Mouse (Mus musculus) erythroid progenitor cell, adult 5-6 weeks (primary cell): Measurements from ENCODE around the gene Acsl3. TPM values are rescaled to one million over a fixed set of nuclear protein-coding genes. Genes with fewer than 3 reads are reported as not detected.

Experiments
- ATAC-seq: replicated peaks from 2 replicates; pipeline ENCODE4 v1.8.0; 2016; ENCODE audit warnings: moderate number of reproducible peaks, mild to moderate bottlenecking, moderate TSS enrichment, inconsistent platforms; ENCODE audit not compliant: poor library complexity, low FRiP score, severe bottlenecking
- total RNA-seq, 2 experiments: library from RNA; stranded (forward) in 1 of 2; stranded (reverse) in 1 of 2; fragments of 150-400 nt in 1 of 2; fragments of 186-747, 209-891 nt in 1 of 2; gene quantifications; 2 replicates each; pipeline versions ENCODE4 v1.2.3 to v1.2.4; 2015 to 2017; ENCODE audit warnings: low replicate concordance in 2 of 2

The Acsl3 gene
- total RNA-seq (2015; ENCODE audit: low replicate concordance) (2.9 and 4.0 TPM in 2 replicates), total RNA-seq (2017; ENCODE audit: low replicate concordance) (5.6 and 13.5 TPM in 2 replicates)

DNA sequence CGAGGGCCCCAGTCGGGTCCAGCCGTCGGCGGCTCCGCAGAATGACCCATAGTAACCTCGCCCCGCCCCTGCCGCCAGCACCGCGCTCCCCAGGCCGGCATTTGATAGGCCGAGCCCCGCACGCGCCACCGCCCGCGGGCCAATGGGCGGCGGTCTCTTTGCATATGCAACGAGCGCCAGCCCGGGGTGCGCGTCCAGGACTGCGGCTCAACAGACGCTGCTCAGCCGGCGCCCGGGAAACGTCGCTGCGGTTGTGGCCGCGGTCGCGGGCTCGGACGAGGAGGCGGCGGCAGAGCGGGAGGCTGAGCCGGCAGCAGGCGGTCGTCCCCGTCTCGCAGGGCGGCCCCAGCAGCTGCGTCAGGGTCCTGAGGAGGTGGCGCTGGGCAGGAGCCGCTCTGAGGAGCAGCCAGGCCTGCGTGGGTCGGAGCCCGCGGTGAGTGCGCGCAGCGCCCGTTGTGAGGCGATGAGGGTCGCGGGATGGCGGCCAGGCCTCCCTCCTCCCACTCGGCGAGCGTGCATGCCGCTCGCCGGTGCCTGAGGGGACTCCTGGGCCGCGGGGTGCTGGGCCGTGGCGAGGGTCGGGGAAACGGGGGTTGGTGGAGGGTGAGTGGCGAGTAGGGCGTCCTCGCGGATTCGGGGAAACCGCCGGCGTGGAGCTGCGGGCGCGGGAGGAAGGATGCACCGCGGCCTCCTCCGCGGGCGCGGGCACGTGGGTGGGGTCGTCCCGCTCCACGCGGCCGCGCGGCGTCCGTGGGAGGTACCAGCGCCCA is at the start of gene Acsl3, which contains the start of gene Utp14b:
TSS of gene Acsl3 (plus strand) at position 155 of the 770 bp plus-strand sequence.
TSS of gene Utp14b (plus strand) at position 368 of the 770 bp plus-strand sequence.
- peak; percentile 100 for ATAC-seq

DNA sequence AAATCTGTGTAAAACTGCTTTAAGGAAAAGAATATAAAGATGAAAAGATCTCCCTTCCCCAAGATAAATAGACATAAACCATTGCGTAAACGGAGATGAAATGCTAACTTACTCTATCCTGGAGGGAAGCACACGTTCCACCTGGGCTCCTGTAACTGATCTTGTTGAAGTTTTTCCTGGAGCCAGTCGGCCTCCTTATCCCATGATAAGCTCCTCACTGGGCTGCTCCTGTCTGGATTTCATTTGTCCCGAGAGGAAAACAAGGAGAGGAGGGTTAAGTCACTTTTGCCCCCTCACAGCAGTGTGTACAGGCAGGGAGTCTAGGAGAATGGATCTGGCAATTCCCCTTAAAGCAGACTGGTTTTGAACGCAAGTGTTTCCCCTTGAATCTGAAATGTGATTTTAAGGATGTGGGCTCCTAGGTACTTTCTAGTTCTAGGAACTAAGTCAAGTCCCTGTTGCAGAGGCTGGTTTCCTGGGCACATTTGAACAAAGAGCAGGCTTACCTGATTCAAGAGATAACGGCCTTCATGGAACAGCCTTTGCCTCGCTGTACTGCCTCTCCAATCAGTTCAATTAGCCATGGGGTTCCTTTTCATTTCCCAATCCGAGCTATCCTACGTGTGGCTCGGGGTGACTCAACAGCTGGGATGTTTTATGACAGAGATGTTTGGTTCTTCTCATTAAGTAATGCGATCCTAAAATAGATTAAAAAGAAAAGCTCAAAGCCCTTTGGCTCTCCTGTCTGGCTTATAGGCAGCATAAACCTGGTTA is 48.3 kb upstream of the Acsl3 start:
- ATAC-seq, result no peak

- ATAC-seq, result no peak
Observed at GRCm38 (mm10) chr1:78611039-78611438, 46.6 kb upstream of the Acsl3 start.

GRCm38 (mm10) chr1:78612959-78613358 is 44.7 kb upstream of the Acsl3 start:
- no peak for ATAC-seq

- no peak for ATAC-seq
Observed at GRCm38 (mm10) chr1:78624352-78624751, 33.3 kb upstream of the Acsl3 start.

DNA sequence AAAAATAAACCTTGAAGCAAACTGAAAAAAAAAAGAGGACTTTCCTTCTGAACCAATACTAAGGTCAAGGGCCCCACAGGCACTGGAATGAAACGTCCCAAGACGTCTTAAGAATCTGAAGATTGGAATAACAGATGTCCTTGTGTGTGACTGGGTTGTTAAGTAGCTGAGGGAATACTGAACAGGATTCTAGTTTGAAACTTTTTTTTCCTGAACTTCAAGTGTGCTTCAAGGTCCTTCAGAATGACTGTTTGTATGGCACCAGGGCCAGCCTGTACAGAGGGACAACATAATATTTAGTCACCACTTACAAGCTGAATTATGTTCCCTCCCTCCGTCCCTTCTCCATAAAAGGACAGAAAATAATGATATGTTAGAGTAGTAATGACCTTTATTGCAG is 23.1 kb upstream of the Acsl3 start:
- ATAC-seq, result no peak

DNA sequence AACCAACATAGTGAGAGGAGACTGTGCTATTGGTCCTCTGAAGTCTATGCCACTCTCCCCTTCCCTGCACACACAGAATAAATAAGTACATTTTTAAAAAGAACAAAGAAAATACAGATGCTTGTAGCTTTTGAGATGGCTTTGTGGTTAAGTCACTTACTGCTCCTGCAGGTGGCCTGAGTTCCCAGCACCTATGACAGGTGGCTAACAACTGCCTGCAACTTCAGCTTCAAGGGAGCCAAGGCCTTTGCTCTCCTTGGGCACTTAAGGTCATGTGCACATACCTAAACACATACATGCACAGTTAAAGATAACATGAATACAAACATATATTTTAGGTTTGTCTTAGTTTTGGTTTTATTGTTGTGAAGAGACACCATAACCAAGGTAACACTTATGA is 16.8 kb upstream of the Acsl3 start:
- no peak for ATAC-seq

GRCm38 (mm10) chr1:78641791-78642190 is 15.8 kb upstream of the Acsl3 start:
- no peak for ATAC-seq

GRCm38 (mm10) chr1:78642197-78642596 is 15.4 kb upstream of the Acsl3 start:
- no peak for ATAC-seq

GRCm38 (mm10) chr1:78647317-78647885 is 10.2 kb upstream of the Acsl3 start:
- no peak for ATAC-seq

GRCm38 (mm10) chr1:78649269-78650061 is 8.2 kb upstream of the Acsl3 start:
- ATAC-seq, result no peak

DNA sequence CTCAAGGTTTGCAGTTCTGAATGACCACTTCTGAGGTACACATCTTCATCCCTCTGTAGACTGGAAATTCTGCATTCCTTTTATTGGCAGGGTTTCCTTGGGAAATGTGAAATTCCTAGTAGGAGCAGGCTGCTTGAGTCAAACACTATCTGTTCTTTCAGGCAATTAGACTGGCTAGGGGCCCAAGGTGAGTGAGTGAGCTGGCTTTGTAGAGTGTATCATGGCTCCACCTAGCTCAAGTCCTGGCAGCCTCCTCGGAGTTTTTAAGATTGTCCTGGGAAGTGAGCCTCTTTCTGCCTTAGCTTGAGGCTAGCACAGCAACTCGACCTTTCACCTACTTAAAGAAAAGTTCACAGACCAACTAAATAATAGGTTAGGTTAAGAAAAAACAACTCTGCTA is 1.2 kb upstream of the Acsl3 start:
- ATAC-seq, result no peak

DNA sequence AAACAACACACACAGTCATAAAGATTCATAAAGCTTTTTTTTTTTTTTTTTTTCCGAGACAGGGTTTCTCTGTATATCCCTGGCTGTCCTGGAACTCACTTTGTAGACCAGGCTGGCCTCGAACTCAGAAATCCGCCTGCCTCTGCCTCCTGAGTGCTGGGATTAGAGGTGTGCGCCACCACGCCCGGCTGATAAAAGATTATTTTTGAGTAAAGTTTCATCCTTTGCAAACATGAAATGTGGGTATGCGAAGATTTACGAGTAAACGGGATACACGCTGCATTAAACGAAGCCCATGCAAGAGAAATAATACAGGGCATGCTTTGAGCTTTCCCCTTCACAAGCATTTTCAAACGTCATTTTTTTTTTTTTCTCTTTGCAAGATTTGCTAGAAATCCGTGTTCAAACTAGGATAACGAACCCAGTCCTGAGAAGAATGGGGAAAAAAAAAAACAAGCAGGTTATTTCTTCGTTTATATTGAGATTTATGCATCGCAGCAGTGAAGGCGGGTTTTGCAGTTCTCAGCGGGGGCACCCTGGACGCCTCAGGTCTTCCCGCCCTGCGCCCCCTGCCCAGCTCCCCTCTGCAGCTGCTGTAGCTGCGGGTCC is 500 bp upstream of the Acsl3 start:
- ATAC-seq, result no peak

- no peak for ATAC-seq
Observed at GRCm38 (mm10) chr1:78658441-78659269, 1.0 kb downstream of the Acsl3 start.

- ATAC-seq, result no peak
Observed at GRCm38 (mm10) chr1:78659270-78659823, 1.7 kb downstream of the Acsl3 start.

DNA sequence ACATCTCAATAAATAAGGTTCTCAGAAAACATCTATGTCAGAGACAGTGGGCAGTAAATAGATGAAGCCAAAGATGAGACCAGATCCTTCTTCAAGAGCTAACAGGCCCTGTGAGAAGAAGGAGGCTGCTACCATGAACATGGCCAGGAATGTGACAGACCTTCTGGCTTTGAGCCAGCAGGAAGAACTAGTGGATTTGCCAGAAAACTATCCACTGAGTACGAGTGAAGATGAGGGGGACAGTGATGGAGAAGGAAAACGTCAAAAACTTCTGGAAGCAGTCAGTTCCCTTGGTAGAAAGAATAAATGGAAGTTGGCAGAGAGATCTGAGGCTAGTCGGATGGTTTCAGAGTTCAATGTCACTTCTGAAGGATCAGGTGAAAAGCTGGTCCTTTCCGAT is 6.7 kb downstream of the Acsl3 start:
- ATAC-seq, result no peak

DNA sequence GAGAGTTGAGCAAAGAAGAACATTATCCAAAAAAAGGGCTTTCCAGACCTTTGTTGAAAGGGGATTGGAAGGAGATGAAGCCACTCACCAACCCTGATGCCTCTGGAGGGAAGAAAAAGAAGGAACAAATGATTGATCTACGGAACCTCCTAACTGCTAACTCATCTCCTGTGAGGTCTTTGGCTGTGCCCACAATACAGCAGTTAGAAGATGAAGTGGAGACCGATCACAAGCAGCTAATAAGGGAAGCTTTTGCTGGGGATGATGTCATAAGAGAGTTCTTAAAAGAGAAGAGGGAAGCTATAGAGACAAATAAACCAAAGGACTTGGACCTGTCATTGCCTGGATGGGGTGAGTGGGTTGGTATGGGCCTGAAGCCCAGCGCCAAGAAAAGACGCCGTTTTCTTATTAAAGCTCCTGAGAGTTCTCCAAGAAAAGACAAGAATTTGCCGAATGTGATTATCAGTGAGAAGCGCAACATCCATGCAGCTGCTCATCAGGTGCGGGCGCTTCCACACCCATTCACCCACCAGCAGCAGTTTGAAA is 8.4 kb downstream of the Acsl3 start:
- ATAC-seq, result no peak

DNA sequence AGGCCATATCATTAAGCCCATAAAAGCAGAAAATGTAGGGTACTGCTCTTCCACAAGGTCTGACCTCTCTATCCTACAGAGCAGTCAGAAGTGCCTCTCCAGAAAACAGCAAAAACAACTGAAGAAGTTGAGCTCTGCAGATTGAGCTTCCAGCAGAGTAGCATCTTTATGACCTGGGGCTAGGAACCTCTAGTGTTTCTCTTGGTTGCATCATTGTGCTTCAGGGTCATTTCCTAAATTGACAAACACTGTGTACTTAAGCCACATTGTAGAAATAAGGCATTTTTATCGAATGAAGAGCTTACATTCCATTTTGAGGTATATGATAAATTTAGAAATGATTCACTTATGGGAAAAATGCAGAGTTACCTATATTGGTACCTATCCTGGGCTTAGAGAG is 9.0 kb downstream of the Acsl3 start:
- ATAC-seq, result no peak
